Mouse (Mus musculus) gastrocnemius, postnatal 14 days (tissue): Measurements from ENCODE around the gene Nkx2-3. TPM values are rescaled to one million over a fixed set of nuclear protein-coding genes. Genes with fewer than 3 reads are reported as not detected.

Experiments used
- DNase-seq: peaks from one replicate; pipeline ENCODE4 v3.0.0; 2021; ENCODE audit warnings: mixed read lengths
- intact Hi-C: fragments of 180-260 bp; cut with DNase I; formaldehyde crosslinking; loops from one replicate; pipeline ENCODE4 v1.15.1; 2025; ENCODE audit warnings: low total_unique reads
- total RNA-seq, 2 experiments: library from RNA; stranded (reverse); gene quantifications; 2 replicates each; pipeline ENCODE4 v1.2.3; 2021

Gene Nkx2-3
- total RNA-seq, 2 experiments from 2014 or later, result not detected

DNA sequence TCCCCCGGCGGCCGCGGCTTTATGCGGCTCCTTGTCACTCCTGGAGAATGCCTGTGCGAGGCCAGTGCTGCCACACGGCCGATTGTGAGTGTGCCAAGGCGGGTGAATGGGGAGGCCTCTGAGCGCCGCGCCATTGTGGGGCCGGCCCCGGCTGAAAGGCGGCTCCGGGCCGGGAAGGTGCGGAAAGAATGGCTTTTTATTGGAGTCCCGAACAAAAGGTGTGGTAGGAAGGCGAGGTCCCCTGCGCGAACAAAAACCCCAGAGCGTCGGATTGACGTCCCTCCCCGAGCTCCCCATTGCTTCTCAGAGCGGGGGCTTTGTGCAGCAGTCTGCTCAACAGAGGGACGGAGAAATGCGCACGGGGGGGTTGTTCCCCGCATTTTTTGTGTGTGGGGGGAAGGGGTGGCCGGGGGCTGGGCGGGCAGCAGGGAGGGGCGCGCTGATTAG, 4.3 kb downstream of the Nkx2-3 start:
- no peak for DNase-seq
- intact Hi-C loops, result no loop called here

DNA sequence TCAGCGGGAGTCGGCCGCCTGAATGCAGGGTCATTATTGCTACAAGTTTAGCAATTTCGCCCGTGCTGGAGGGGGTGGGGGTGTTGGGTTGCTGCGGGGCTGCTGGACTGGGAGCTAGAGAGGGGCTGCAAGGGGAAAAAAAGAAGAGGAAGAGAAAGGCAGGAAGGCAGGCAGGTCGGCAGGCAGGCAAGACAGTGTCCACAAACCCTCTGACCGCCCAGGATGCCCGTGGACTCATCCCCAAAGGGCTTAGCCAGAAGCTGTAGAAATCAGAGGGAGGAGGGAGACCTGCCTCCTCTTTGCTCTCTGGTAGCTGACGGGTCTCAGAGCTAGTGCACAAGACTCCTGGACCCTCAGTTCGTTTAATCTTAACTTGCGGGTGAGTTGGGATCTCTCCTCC, 4.8 kb downstream of the Nkx2-3 start:
- DNase-seq, result no peak
- intact Hi-C loops, result no loop called here

DNA sequence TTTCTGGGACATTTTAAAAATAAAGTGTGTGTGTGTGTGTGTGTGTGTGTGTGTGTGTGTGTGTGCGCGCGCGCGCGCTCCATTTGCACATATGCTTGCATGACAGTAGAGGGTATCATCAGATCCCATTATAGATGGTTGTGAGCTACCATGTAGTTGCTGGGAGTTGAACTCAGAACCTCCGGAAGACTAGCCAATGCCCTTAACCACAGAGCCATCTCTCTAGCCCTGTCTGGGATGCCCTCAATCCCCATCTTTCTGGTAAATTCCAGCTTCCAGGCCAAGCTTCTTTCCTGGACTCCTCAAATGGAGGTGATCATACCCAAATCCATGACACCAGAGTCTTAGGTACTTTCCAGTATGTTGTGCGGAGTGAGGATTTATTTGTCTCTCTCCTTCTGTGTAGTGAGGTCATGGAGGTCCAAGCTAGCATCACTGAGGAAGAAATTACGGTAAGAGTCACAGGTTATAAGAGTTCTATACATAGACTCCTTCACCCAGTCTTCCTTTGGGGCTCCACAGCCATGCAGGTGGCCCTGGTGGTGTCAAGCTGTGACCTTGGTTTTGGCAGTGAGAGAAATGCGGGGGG, 5.7 kb downstream of the Nkx2-3 start:
- no peak for DNase-seq
- intact Hi-C loops, result no loop called here

DNA sequence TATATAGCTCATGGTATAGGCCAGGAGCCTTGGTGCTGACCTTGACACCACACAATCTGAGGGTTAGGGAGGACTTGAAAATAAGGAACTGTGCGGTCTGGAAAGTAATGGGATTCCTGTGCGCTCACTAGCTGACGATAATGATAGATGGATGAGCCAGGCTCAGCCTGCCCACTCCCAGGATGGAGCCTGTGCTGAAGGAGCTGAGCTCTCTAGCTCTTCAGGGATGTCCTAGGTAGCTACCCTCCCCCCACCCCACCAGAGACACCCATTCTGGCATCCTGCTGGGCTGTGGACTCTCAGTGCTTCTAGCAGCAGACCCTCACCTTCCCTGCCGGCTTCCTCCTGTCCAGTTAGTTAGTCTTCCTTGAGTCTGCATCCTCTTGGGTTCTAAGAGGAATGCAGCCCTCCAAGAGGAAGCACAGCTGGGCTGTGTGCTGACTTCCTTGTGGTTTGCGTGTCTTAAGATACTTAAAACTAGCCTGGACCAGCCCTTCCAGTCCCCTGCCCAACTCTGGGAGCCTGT, 6.4 kb downstream of the Nkx2-3 start:
- DNase-seq, result no peak

DNA sequence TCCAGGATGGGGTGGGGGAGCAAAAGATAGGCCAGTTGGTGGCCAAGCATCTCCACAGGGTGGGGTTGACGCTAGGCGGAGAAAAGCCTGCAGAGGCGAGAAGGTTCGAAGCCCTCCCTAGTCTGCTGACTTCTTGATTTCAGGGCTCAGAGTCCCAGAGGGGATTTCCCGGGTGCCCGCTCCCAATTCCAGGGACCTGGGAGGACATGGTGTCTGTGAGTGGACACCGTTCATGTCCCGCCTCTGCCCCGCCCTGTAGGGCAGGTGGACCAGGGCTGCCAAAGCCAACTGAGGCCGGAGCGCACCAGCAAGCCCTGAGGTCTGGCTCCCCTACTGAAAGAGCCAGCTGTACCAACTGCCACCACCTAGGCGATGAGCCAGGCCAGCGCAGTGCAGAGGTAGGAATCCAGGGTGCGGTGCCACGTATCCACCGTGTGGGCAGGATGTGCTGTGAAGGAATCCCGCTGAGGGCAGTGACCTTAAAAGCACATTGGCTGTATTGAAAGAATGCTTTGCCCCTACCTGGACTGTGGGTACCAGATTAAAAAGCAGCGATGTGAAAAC, 7.9 kb downstream of the Nkx2-3 start:
- intact Hi-C loops, result no loop called here
- no peak for DNase-seq

More for the DNA sequence above, 6.4 kb downstream of the Nkx2-3 start:
- intact Hi-C loops, result no loop called here

DNA sequence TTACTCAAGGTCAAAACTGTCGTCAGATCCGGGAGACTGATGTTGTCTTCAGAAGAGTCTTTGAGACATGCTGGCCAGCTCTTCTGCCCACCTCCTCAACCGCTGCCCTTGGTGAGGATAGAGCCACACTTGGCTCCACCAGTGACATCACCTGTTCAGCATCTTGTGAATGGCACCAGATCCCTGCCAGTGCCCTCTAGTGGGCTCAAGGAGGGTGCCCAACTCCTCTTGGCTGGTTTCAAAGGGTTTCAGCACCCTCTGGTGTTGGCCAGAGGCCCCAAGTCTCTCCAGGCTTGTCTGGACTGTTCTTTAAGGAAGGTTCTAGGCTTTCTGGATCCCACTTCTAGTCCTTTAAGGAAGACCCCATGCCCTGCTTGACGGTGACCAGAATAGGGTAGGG, 11.8 kb downstream of the Nkx2-3 start:
- no peak for DNase-seq
- intact Hi-C loops, result no loop called here

DNA sequence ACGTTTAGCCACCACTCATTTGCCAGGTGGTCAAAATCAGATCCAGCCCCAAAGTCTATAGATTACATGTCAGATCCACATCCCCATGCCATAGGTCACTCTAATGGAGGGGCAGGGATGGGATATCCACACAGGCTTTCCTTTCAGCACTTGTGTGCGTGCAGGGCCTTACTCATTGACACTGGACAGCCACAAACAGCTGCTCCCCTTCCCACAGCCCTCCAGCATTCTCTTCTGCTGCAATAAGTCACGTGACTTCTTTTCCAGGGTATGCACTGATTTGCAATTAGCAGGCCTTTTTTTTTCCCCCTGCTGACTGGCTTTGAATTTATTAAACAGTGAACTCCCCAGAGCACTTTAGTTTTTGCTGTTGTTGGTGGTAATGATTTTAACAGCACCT, 14.0 kb downstream of the Nkx2-3 start:
- intact Hi-C loops, result no loop called here
- DNase-seq, result no peak

DNA sequence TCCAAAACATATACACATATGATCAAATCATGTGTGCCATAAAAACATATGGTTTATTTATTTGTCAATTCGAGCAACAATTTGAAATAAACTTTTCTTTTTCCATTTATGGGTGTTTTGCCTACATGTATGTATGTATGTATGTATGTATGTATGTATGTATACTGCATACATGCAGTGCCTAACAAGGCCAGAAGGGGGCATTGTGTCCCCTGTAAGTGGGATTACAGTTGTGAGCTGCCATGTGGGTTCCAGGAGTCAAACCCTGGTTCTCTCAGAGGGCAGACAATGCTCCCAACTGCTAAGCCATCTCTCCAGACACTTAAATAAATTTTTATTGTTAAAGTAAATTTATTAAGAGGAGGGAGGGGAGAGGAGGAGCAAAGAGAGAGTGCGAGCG, 15.2 kb downstream of the Nkx2-3 start:
- intact Hi-C loops, result no loop called here
- DNase-seq, result no peak

DNA sequence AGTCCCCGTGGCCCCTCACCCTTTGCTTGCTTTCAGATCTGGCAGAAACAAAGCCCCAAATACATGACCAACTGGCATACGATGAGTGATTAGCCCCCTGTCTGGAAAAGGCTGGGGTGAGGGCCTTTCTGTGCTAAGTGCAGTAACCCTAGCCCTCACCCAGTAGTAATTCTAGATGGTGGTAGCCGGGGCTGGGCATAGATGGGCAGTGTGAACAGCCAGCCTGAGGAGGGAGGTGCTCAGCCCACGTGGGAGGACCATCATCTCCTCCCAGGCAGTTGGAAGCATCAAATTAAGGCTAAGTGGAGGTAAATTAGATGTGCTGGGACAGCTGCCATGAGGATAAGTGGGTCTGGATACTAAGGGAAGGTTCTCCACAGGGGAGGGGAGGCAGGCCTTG, 17.0 kb downstream of the Nkx2-3 start:
- intact Hi-C loops, result no loop called here
- no peak for DNase-seq

DNA sequence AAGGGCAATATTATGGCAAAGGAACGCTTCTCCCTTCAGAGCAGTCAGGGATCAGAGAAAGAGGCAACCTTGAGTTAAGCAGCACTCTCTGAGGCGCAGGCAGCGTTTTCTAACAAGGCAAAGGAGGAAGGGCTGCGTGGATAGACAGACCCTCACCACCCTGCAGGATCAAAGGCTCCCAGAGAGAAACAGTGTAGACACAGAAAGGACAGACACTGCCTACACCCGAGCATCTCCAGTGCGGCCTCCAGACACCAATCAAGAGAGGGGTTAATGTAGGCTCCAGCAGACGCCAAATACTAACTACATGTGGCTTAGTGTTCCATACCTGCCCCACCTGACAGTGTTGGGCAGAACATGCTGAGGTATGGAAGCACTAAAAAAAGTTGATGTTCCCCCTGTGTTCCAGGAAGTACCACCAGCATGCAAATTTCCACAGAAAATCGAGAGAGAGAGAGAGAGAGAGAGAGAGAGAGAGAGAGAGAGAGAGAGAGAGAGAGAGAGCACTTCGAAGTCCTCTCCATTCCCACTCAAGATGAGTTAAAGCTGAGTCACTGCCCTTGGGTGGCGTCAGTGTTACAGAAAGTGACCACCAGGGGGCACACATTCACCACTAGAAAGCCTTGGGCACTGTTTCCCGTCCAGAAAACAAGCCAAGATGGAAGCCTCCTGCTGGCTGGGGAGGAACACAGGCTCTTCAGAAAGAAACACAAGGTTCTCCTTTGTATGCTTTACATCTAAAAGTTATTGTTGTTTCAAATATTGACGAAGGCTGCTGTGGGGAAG, 18.5 kb downstream of the Nkx2-3 start:
- intact Hi-C loops, result loop anchor here (5.0 kb wide), 1 partner anchor 132 kb away; no protein-coding TSS in a partner anchor
- peak; percentile 85 for DNase-seq

DNA sequence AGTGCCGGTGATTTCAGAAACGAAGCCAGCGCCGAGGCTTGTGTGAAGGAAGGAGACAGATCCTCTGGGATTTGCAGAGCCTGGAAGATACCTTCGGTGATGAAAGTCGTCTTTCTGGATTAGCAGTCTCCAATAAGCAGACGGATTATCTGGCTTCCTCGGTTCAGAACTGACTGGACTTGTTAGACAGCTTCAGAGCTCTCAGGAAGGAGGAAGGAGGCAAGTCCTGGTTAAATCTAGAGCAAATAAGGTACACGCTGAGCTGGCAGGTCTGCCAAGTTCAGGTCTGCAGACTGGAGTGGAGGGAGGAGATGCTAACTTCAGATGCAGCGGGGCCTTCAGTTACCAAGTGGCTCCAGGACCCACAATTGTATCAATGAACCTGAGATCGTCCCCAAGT, 29.7 kb downstream of the Nkx2-3 start:
- intact Hi-C loops, result no loop called here

DNA sequence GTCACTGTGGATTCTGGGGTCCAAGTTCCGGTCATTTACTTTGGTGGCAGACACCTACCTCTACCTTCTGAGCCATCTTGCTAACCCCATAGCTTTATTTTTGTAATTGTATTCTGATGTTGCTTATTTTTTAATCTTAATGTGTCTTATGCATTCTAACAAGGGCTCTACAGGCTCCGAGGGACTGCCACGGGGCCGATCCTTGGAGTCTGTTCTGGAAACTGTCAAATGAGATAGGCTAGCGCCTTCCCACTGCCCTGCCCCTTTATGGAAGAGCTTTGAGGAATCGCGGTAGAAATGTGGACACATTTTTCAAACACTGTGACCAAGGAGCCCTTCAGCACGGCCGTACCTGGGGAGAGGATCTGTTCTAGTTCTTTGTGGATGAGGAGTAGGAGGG, 30.7 kb downstream of the Nkx2-3 start:
- intact Hi-C loops, result no loop called here
- no peak for DNase-seq

More for the DNA sequence above, 29.7 kb downstream of the Nkx2-3 start:
- no peak for DNase-seq

DNA sequence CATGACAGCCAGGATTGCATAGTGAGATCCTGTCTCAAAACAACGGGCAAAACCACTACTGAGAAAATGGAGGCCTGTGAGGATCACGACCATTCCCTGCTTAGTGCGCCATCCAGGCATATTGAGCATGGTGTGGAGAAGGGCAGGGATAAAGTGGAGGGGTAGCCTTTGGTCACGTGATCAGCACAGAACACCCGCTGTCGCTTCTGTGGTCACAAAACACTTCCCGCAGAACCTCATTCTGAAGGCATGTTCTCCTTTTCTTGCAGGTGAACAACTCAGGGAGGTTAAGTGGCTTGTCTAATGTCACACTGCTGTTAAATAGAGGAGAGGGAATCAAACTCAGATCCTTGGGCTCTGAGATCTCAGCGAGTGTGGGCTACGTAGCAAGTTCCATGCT, 33.4 kb downstream of the Nkx2-3 start:
- intact Hi-C loops, result no loop called here
- DNase-seq, result no peak

DNA sequence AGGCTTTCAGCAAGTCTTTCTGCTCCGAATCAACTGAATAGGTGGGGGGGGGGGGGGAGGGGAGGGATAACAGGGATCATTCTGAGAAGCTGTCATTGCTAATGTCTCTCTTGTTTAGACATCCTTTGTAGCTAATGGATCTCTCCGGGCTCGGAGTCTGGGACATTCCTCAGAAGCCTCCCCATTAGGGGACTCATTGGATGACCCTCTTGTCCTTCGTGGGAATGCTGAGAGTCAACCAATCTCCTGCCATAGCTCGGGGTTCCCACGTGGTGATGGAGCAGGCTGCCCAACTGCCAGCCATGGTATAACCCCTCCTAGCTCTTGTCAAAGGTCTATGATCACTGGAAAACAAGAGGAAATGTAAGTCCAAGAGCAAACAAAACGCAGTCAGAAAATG, 34.7 kb downstream of the Nkx2-3 start:
- no peak for DNase-seq
- intact Hi-C loops, result no loop called here

DNA sequence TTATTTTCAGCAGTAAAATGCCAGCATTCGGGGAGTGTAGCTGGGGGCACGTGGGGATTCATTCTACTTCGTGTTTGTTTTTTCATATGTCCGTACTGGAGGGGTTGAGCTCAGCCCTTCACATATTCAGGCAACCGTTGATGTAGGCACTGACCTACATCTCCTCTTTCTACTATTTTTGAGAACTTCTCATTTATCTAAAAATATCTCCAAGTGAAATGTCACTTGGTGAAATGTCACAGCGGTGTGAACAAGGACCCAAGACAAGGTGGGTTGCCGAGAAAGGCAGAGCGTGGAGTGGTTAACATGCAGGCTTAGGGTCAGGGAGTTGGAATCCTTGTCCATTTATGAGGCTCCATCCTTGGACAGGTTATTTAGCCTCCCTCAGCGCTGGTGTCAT, 35.1 kb downstream of the Nkx2-3 start:
- intact Hi-C loops, result no loop called here

DNA sequence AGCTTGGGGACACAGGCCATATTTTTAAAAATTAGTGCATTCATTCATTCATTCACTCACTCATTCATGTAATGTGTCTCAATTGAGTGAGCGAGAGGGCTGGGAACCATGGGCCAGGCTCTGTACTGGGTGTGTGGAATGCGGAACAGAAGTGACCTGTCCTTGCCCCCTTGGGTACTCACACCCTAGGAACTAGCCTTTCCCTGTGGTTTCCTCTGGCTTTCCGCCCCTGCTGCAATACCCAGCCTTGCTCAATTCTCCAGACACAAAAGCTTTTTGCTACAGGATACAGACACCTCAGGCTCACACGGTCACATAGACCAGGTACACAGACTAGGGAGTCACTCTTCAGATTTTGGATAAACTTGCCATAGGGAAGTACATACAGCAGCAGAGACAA, 36.2 kb downstream of the Nkx2-3 start:
- DNase-seq, result no peak
- intact Hi-C loops, result no loop called here

More for the DNA sequence above, 35.1 kb downstream of the Nkx2-3 start:
- DNase-seq, result no peak

DNA sequence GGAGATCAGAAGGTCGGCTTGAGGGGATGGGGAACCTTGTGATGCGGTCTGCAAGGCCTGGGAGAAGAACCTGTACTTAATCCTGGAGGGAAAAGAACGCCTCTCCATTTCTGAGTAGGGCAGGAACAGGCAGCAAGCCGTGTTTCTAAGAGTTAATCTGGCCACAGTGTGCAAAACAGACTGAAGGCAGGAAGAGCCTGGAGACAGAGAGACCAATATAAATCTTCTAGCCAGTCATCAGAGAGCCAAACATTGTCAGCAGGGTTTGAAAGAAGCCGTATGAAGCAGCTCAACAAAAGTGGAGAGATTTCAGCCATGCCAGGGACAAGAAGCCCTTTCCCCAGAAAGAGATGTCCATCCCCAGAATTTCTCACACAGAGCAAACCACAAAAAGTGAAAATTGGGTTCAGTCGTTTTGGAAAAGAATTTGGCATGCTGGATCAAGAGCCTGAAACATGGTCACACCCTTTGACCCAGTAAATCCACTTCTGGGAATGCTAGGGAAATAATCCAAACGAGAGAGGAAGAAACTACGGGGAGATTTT, 39.2 kb downstream of the Nkx2-3 start:
- DNase-seq, result no peak
- intact Hi-C loops, result loop anchor here (10.0 kb wide), 2 partner anchors 117 to 157 kb away; no protein-coding TSS in a partner anchor

DNA sequence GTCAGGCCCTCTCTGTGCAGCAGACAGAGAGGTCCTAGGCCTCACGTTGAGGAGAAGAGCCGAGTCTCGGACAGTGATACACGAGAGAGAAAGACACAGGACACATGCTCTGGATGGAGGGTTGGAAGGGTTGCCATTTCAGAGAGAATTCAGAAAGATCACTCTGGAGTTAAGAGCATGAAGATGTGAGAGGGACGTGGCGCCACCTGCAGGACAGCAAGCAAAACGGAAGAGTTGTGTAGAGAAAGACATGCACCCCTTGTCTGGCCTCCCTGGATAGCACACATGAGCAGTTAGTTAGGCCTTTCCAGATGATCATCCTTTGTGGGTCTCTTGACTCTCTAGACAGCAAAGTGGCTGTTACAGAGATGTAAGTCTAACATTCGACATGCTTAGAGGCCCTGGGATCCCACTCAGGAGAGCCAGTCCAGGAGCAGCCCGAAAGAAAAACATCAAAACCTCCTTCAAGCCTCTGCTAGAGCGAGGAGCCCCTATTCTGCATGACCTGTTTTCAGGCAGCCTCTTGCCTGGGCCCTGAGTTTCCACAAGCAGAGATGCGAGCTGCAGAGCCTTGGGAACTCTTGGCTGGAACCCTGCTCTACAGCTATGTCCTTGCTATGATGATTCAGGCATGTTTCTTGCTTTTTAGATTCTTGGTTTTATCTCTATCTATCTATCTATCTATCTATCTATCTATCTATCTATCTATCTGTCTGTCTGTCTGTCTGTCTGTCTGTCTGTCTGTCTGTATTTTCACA, 43.8 kb downstream of the Nkx2-3 start:
- DNase-seq, result peak; percentile 74
- intact Hi-C loops, result loop anchor here (10.0 kb wide), 2 partner anchors 121 to 161 kb away; no protein-coding TSS in a partner anchor

DNA sequence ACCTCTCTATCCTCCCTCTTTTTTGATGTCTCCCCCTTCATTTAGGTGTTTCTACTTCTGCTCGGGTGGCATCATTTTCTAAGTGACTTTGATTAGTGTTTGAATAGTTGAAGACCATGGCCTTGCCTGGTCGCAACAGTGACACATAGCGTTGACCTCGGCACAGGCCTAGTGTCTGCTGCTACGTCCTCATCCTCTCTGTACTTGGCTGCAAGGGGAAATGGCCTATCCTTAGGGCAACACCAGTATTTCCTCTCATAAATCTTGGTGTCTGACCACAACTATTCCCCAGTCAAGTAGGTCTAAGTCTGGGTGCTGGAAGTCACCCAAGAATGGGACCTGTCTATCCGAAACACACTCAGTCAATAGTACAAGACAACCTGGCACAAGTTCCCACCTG, 47.5 kb downstream of the Nkx2-3 start:
- DNase-seq, result no peak
- intact Hi-C loops, result loop anchor here (10.0 kb wide), 2 partner anchors 125 to 165 kb away; no protein-coding TSS in a partner anchor
